8 mouse cellular contexts compared by ENCODE assay signal in genomic region chr7:139273397-139273719, GRCm38 (mm10). TPM values are rescaled to one million over a fixed set of nuclear protein-coding genes. Genes with fewer than 3 reads are reported as not detected.
DNase-seq lines count a peak whose midpoint lies in the region; ATAC-seq lines count a peak whose summit lies in the region.

No protein-coding gene starts in this region.

- H3K4me1 ChIP-seq in heart, embryonic 13.5 days, result peaks cover 44% of the 10 kb centered on the region
- peaks cover 81% of the 10 kb centered on the region for H3K4me1 ChIP-seq in megakaryocyte, embryonic 14.5 days

- H3K36me3 ChIP-seq in heart, embryonic 13.5 days, result peaks cover 12% of the 10 kb centered on the region
- peaks cover 26% of the 10 kb centered on the region for H3K36me3 ChIP-seq in megakaryocyte, embryonic 14.5 days (replicated peaks; ENCODE audit: low read length)

- no peak overlapping the region for H3K4me3 ChIP-seq in heart, embryonic 13.5 days
- peak overlapping the region; percentile 80 for H3K4me3 ChIP-seq in megakaryocyte, embryonic 14.5 days (replicated peaks)

- DNase-seq in 416B (ENCODE audit: low read depth), result peak; percentile 81
- DNase-seq in adipocyte (ENCODE audit: low spot score), result peak; percentile 60
- peak; percentile 63 to 83 for DNase-seq in kidney, postnatal 25 days
- DNase-seq in frontal cortex, postnatal 14 days (ENCODE audit: low spot score in 2 of 2), result no peak
- DNase-seq in urinary bladder, postnatal 25 days (ENCODE audit: low spot score), result no peak
- no peak for DNase-seq in cerebellum, adult 11 months

- H3K27ac ChIP-seq in heart, embryonic 13.5 days (replicated peaks), result peak overlapping the region; percentile 93

- 2% methylated on average over 2 of the region's 2 CpGs for WGBS in heart, embryonic 13.5 days

- ATAC-seq in heart, embryonic 13.5 days (ENCODE audit: extremely low read depth, insufficient number of reproducible peaks, low FRiP score, low TSS enrichment), result peak; percentile 59; the same call in 1 of the 2 replicates

- H3K4me2 ChIP-seq in heart, embryonic 13.5 days, result peak overlapping the region; percentile 52

- no peaks in the 10 kb centered on the region for H3K27me3 ChIP-seq in heart, embryonic 13.5 days (replicated peaks)
- no peaks in the 10 kb centered on the region for H3K27me3 ChIP-seq in megakaryocyte, embryonic 14.5 days (replicated peaks)

- H3K9me3 ChIP-seq in heart, embryonic 13.5 days, result no peaks in the 10 kb centered on the region
- H3K9me3 ChIP-seq in megakaryocyte, embryonic 14.5 days, result no peaks in the 10 kb centered on the region

- H3K9ac ChIP-seq in heart, embryonic 13.5 days, result peak overlapping the region; percentile 70

RNA-seq across cellular contexts. Expression of gene Pwwp2b, which starts 25.1 kb away (rescaled TPM):
- 7.3 and 8.0 TPM in 2 replicates for polyA plus RNA-seq in heart, embryonic 13.5 days (2015; fragmentation: Nextera tagmentation; extraction: Ambion mirVana)
- 11.6 and 15.8 TPM in 2 replicates for polyA plus RNA-seq in megakaryocyte, embryonic 14.5 days (2012; ENCODE audit: insufficient read depth, low replicate concordance)

Comparison
In these comparisons a context has a peak if more than half of its experiments do, and no peak if none do; other contexts are left out.
1. DNase-seq: peak in 416B (single experiment), adipocyte (single experiment) and kidney, postnatal 25 days (2 of 2); none in frontal cortex, postnatal 14 days (0 of 2), urinary bladder, postnatal 25 days (single experiment) and cerebellum, adult 11 months (single experiment).